Mouse (Mus musculus) adrenal gland, adult (tissue): ENCODE results near the gene Gaa.
A peak's percentile ranks its signal among the peaks of the same experiment; 100 is the strongest.
"Not testable (repeated sequence)": the region's sequence is repeated elsewhere in the genome, so short reads cannot be mapped to it uniquely, and the experiment has no call there.

Source experiments
- DNase-seq, 2 experiments: peaks; one replicate each; pipeline ENCODE4 v3.0.0; 2022 to 2023; ENCODE audit warnings: low spot score in 1 of 2; ENCODE audit not compliant: inconsistent age in 2 of 2

The Gaa gene

DNA sequence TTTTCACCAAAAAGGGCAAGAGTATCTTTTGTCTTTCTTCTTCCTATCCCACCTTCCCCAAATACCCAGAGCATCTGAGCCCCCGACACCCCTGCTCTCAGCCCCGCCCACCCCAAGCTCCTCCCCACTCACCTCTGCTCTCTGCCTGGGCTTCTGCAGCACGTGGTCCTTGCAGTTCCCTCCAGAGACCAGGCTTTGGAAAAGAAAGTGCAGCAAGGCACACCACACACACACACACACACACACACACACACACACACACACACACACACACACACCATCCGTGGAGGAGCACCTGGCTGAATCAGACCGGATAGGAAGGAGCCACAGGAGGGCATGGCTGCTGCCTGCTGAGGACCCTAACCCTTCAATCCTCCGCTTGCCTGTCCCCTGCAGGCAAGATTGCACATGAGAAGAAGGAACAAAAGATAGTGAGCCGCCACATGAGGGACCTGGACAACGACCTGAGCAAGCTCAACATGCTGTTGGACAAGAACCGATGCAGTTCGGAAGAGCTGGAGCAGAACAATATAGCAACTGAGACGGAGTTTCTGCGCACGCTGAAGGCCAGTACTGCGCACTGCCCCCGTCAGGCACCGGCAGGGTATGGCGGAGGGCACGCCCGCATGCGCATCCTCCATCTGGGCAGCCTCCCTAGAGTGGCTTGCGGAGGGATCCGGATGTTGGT lies 14.7 kb upstream of the Gaa start:
- peak in 1 of 2 experiments; percentile 47 for DNase-seq

DNA sequence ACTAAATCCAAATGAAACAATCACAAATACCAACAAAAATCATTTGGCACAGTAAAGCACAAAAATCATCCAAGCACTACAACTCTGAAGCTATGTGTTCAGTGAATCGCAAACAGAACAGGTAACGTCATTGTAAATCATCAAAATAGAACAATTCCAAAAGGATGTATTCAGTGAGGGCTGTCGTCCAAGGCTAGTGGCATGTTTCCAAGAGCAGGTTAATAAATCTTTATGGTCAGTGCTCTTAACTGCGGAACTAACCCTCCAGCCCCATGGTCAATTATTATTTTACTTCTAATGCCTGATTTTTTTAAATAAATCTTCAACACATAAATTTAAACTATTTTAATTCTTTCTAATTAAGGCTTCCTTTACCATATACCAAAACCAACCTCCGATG lies 11.1 kb upstream of the Gaa start:
- DNase-seq: peak in 1 of 2 experiments; percentile 63

DNA sequence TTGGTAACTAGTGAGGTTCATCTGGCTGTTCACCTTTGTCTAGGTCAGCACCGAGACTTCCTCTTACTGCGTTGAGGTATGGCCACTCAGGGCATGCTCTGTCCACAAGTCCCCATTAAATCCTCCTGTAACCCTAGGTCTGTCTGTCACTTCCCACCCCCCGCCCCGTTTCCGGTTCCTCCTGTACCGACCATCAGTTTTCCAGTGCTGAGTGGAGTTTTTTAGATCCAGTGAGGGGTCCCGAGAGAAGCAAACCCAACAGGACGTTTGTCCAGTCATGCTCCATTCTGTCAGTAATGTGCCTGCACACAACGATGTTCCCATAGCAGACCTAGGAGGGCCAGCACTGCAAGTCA lies 9.5 kb upstream of the Gaa start:
- no peak for DNase-seq

DNA sequence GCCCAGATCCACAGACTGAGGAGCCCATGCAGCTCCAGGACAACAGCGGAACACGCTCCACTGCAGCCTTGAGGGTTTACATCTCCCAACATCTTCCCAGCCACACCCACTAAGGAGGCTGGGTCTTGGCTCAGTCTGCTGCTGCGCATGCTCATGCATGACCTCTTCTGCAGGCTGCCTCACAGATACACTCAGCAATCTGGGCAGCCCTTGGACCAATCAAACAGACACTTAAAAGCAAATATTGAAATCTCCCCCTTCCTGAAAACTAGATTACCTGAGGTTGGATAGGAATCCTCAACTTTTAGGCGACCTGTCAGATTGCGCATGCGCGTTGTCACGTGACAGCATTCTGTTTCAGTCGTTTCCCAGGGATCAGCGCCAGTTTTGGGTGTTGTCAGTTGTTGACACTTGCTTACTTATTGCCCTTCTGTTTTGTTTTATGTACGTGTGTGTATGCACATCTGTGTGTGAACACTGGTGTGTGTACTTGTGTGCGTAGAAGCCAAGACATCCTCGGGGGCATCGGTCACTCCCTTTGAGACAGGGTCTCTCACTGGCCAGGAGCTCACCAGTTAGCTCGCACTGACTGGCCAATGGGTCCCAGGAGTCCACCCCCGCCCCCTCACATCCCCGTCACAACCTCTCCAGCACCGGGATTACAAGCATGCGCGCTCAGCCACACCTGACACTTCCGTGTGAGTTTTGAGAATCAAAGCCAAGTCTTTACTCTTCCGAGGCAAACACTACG lies 8.9 kb upstream of the Gaa start:
- DNase-seq: peak; percentile 78 to 91

DNA sequence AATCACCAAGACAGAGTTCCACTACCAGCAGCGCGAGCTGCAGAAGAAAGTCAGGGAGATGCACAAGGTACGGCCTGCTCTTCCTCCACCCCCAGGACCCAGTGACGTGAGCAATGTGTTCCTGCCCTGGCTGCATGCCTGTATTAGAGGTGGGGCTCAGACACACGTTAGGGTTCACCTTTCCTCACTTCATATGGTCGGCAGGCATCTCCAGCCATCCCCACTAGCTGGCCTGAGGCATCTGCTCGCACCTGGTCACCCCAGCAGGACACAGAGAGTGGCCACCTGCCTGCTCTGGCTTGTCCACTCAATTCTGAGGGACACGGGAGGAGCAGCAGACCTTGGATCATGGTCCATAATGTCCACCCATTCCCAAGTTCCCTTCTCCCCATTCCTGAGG lies 7.7 kb upstream of the Gaa start:
- no peak for DNase-seq

DNA sequence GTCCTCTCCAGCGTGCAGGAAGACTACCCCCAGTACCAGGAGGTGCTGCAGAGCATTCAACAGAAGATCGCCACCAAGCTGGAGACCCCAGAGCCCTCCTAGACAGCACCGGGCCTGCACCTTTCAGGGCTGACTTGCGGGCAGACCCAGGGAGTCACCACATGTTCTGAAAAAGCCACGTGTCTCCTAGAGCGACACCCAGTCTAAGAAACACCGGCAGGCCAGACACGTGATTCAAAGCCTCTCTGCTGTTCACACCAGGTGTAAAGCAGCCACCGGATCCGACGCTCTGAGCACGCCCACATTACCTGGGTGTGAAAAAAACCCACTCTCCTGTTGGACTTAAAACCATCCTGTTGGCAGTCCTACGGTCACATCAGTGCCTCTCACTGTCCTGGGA lies 3.3 kb upstream of the Gaa start:
- no peak for DNase-seq

DNA sequence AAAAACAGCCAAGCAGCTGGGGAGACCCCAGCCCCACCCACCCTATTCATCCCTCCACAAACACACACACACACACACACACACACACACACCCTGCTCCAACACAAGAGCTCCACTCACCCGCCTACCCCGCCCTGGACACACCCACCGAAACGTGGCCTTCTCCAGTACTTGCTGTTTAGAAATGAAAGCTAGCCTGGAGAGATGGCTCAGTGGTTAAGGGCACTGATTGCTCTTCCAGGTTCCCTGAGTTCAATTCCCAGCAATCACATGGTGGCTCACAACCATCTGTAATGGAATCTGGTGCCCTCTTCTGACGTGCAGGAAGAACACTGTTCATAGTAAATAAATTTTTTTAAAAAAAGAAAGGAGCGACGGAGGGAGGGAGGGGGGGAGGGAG lies 1.9 kb upstream of the Gaa start:
- DNase-seq: no peak

DNA sequence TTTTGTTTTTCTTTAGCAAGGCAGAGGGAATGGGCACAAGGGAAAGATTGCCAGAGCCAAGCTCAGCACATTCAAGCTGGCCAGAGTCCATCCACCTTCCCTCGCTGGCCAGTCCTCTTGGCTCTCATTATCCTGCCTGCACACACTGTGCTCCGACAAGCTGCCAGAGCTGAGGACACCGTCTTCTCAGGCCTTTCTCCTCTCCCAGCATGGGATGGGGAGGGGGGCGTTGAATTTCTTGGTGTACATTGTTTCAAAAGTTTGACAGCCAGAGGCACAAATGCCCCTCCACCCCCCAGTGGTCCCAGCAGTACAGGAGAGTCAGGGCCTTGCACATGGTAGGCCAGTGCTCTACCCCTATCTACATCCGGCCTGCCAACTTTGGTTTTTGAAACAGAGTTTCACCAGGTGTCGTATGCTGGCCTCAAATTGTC lies 429 bp upstream of the Gaa start:
- peak; percentile 49 to 69 for DNase-seq

DNA sequence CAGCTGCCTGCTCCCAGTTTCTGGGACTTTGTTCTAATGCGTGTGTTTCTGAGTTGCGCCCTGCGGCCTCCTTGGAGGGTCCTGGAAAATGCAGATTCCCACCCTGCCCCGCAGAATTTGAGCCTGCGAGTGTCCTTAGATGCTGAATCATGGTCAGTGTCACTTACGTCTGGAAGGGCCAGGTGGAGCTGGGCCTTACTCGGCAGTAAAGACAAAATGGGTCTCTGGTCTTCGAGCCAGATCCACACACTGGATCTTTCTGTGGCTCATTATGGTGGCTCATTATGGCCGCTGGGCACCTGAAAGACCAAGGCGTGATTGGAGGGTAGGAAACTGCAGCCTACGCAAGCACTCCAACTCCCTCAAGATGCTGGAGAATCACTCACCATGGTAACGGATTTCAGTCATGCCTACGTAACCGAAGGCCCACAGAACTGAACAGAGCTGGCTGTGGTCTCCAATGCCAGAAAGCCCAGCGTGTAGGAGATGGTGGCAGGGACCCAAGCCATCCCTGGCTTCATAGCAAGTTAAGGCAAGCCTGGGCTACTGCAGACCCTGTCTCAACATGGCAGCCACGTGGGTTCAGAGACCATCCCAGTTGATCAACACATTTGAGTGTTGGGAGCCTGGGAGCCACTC lies 989 bp downstream of the Gaa start:
- no peak for DNase-seq

DNA sequence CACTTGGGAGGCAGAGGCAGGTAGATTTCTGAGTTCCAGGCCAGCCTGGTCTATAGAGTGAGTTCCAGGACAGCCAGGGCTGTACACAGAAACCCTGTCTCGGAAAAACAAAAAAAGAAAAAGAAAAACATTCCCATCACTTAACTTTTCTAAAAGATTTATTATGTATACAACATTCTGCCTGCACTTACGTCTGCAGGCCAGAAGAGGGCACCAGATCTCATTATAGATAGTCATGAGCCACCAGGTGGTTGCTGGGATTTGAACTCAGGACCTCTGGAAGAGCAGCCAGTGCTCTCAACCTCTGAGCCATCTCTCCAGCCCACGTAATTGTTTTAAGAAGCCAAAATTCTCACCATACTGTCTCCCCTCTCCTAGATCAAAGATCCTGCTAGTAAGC lies 4.8 kb downstream of the Gaa start:
- peak in 1 of 2 experiments; percentile 36 for DNase-seq

DNA sequence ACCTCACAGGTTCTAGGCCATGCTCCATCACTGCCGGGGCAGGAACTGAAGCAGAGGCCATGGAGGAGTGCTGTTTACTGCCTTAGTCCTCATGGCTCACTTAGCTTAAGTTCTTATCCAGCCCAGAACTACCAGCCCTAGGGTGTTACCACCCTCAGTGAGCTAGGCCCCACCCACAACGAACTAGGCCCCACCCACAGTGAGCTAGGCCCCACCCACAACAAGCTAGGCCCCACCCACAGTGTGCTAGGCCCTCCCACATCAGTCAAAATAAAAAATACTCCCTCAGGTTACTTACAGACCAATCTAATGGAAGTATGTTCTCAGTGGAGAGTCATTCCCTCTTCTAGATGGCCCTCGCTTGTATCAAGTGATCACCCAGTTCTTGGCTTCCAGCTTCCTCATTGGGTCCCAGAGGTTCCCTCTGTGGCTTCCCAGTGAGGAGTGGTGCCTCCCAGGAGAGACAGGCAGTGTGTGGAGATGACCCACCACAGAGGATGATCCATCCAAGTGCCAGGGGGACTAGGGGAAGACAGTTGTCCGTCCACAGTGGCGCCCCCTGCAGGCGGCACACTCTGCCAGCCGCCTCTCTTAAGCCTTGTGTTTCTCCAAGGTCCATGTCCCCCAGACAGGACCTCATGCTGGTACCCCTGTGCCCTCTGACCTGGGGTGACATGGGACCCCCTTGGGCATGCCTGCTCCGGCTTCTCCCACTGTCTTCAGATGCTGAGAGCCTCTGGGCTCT lies 5.7 kb downstream of the Gaa start:
- no peak for DNase-seq

DNA sequence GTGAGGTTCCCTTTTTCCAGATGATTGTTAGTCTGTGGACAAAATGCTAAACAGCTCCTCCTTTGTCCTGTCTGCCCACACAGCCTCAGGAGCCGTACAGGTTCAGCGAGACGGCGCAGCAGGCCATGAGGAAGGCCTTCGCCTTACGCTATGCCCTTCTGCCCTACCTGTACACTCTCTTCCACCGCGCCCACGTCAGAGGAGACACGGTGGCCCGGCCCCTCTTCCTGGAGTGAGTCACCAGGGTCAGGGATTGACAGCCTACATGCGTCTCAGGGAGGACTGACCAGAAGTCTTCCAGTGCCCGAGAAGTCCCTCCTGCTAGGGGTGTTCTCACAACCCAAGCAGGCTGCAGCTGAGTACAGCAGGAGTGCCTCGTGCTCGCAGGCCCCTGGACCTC lies 13.3 kb downstream of the Gaa start:
- no peak for DNase-seq

DNA sequence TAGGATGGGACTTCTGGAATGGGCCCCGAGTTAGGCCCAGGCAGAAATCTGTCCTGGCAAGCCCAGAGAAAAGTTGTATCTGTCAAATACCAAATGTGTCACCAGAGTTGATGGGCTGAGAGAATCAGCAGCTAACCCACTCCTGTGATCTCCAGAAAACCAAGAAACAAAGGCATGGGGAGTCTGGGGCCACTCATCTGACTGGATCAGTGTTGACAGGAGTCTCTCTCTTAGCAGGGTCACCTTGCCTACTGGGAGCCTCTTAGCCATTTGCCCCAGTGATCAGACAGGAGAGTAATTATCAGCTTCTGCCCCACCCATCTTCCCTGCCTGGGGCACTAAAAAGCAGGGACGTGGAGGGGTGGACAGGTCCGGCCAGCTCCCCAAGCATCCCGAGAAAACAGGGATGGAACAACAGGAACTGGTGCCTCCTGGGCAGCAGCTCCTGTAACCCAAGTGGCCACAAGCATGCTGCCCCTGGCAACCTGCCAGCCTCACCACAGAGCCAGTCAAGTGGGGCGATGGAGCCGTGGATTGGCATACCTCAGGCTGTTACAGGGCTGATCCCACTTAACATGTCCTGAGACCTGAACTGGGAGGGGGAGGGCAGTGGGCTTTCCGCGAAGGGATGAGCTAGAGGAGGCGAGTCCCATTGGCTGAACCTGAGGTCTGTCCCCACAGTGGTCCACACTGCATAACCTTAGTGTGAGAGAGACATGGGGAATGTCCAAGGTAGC lies 18.3 kb downstream of the Gaa start:
- DNase-seq: peak in 1 of 2 experiments; percentile 56

DNA sequence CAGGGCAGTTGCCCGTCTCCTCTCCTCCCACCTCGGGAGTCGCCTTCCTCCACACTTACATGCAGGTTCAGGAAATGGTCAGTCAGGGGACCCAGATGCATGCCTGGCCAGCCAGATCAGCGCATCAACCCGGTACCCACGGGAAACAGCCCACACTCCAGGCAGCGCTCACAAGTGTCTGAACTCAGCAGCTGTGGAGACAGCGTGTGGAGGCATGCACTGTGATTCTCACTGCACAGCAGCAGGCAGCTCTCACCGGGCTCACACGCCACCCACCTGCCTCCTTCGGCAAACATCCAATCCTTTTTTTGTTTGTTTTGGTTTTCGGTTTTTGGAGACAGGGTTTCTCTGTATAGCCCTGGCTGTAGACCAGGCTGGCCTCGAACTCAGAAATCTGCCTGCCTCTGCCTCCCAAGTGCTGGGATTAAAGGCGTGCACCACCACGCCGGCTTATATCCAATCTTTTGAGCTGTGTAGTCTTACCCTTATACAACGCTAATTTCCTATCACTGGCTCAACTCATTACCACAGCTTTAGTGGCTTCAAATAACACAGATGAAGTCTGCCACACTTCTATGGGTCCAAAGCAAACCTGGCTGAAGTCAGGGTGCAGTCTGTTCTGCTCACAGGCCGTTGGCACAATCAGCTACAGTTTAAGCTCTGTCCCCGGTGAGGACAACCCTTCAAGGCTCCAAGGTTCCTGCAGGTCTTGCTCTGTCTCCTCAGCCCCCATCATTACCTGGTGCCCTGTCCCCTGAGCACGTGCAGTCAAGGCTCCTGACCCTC lies 19.7 kb downstream of the Gaa start:
- no peak for DNase-seq

DNA sequence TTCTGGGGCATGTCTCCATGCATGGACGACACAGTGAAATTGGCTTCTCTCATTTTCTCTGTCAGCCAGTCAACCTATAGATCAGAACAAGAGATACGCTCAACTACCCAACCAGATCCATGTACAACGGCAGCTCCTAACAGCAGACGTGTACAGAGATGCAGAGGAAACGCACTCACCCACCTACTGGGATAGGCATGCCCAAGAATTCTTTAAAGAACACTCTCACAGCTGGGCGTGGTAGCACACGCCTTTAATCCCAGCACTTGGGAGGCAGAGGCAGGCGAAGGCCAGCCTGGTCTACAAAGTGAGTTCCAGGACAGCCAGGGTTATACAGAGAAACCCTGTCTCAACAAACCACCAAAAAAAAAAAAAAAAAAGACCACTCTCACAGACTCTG lies 25.2 kb downstream of the Gaa start:
- DNase-seq: not testable (repeated sequence)

DNA sequence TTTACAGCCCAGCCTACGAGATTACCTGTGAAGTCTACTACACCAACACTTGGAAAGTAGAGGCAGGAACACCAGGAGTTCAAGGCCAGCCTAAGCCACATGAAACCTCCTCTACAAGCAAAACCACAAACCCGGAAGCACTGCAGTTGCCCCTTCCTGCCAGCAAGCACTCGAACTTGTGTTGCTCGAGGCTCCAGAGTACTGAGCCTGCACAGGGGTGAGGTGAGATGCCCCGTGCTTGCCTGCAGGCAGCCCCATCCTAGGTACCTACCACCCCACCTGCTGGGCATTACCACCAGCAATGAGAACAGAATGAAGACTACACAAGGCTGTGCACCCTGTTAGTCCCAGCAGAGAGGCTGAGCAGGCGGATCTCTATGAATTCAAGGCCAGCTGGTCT lies 30.3 kb downstream of the Gaa start:
- no peak for DNase-seq

DNA sequence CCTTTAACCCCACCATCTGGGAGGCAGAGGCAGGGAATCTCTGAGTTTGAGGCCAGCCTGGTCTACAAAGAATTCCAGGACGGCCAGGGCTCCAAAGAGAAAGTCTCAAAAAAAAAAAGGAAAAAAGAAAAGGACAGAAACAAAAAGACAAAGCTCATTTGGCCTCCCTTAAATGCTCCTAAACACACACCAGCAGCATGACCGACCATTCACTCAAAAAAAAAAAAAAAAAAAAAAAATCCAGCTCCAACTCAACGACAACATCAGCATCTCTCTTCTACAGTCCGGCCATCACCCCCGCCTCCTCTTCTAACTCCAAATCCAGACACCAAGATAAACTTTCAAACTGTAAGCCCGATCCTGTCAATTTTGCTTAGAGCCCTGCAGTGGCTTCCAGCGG lies 31.2 kb downstream of the Gaa start:
- DNase-seq: no peak

DNA sequence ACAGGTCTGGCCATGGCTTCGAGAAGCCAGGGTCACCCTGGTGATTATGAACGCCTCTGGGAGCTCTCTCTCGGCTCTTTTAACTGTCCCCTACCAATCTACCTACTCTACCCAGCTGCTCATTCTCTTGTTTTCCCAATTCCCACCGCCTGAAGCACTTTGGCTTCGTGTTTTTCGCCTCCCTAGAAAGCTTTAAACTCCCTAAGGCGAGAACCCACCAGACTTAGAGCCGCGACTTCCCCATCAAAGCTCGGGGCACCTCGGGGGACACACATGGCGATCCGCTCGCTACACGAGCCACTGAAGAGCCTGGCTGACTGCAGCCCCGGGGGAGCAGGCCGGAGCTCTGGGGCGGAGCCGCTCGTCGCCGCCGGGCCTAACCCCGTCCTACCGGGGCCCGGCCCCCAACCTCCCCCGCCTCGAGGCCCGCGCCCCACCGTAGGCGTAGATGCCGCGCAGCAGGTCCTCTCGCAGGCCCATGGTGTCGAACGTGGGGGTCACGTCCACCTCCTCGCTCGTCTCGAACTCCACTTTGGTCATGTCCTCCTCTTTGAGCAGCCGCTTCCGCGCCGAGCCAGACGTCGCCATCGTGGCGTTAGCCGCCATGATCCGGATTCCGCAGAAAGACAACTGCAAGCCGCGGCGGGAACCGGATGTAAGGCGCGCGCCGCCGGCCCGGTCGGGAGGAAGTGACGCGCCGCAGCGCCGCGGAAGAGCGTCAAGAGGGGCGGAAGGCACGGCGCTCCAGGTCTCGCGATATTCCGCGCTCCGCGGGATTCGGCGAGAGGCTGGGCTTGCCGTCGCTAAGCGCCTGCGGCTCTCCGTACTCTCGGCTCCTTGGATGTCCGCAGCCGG lies 31.9 kb downstream of the Gaa start, which contains the start of gene Eif4a3:
Eif4a3 (minus strand) TSS at position 699 of the 855 bp plus-strand sequence.
- DNase-seq: peak; percentile 96 to 98
